Mouse (Mus musculus) layer of hippocampus, adult 18-20 months (tissue): Measurements from ENCODE around the gene Usp3. TPM values are rescaled to one million over a fixed set of nuclear protein-coding genes. Genes with fewer than 3 reads are reported as not detected.

ENCODE experiments used
- DNase-seq, 2 experiments: peaks; one replicate each; pipeline ENCODE4 v3.0.0; 2022; ENCODE audit warnings: low spot score in 2 of 2
- total RNA-seq, 2 experiments: library from RNA; stranded (reverse); gene quantifications; 2 replicates each; pipeline ENCODE4 v1.2.3; 2021

Usp3 gene
- total RNA-seq, 2 experiments from 2014 or later, result 38.7 to 42.0 TPM

GRCm38 (mm10) chr9:66575041-66575877, 17.7 kb downstream of the Usp3 start:
- DNase-seq, result no peak

GRCm38 (mm10) chr9:66571986-66572700, 20.8 kb downstream of the Usp3 start:
- DNase-seq, result no peak

GRCm38 (mm10) chr9:66562215-66562614, 30.7 kb downstream of the Usp3 start:
- DNase-seq, result no peak

DNA sequence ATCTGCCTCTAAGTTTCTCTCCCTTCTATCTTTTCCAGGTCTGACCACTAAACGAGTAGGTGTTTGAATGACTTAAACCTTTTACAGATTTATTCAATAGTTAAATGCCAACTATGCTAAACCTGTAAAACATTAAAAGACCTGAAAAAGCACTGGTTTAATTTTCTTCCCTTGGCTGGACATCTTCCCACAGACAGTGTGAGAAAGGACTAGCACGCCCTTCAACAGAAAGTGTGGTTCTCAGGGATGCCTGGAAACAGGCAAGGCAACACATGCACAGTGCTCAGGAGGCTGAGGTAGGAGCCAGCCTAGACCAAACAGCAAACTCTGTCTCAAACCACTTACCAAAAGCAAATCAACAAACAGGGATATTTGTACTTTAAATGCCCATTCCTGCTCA, 31.4 kb downstream of the Usp3 start:
- DNase-seq, result no peak

GRCm38 (mm10) chr9:66560728-66561127, 32.2 kb downstream of the Usp3 start:
- no peak for DNase-seq

DNA sequence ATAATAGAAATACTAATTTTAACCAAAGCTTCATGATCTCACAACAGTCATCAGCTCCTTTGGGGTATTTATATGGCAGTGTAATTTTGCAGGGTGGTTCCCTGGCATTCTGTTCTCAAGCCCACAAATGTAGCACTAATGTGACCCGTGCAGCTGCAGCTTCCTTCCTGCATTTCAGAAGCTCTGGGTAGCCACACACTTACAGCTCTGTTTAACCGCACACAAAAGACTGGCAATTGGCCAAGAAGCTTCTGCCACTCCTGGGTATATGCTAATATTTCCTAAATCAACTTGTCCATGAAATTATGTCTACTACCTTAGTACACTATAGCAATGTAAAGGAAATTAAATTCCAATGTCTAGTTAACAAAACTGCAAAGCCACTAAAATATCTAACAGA, 32.6 kb downstream of the Usp3 start:
- DNase-seq, result peak in 1 of 2 experiments; percentile 8

- DNase-seq, result no peak
Measured at GRCm38 (mm10) chr9:66558971-66559370, 34.0 kb downstream of the Usp3 start.

GRCm38 (mm10) chr9:66542785-66543184, 50.2 kb downstream of the Usp3 start:
- no peak for DNase-seq

GRCm38 (mm10) chr9:66521595-66521994, 71.3 kb downstream of the Usp3 start:
- DNase-seq, result no peak

DNA sequence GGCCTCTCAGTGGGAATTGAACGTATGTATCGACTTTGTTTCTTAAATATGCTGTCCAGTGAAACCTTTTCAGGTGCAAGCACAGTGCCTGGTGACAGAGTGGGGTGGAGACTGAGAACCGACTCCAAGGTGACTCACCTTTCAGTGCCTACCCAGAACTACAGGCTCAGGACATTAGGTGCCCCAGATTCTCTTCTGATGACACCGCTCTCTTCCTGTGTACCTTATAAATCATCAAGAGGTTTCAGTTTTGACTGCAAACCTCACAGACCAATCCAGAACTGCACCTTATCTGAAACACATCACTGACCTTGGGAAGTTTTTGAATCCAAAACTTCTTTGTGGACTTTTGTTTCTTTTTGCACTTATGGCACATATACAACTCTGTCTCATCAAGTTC, 72.6 kb downstream of the Usp3 start:
- no peak for DNase-seq

DNA sequence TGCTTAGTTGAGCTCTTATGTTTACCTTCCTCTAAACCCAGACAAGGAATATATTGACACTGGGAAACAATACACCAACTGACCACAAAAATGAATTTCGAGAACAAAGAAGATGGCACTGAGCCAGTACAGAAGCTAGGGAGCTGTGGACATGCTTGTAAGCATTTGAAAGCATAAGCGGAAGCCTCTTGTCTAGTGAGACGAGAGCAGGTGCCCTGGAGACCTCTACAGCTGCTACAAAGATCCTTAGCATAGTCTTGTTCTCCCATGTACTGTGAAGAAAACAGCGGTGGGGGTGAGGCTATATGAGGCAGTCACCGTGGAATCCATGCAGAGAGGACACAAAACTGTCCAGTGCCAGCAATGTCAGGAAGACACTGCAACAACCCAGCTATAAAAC, 74.0 kb downstream of the Usp3 start:
- DNase-seq, result no peak

- DNase-seq, result no peak
Measured at GRCm38 (mm10) chr9:66518251-66518650, 74.7 kb downstream of the Usp3 start.

- no peak for DNase-seq
Measured at GRCm38 (mm10) chr9:66517746-66518145, 75.2 kb downstream of the Usp3 start.

GRCm38 (mm10) chr9:66516296-66516940, 76.5 kb downstream of the Usp3 start:
- DNase-seq, result no peak

DNA sequence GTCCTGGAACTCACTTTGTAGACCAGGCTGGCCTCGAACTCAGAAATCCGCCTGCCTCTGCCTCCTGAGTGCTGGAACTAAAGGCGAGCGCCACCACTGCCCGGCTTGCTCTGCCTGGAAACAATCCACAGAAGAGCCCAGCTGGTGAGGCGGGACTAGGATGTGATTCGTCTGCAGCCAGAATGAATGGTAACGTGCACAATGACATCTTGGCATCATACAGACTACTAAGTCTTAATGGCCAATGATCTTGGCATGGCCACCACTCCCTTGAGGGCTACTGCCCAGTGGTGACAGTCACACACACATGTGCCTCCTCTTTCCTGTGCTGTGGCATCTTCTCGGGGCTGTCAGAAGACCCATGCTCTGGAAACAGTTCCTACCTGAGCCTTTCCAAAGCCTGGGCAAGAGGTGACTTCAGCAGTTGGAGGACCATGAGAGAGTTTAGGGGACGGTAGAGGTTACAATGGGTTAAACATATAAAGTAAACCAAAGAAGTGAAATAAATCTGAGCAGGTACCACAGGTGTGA, 77.2 kb downstream of the Usp3 start:
- DNase-seq, result no peak

DNA sequence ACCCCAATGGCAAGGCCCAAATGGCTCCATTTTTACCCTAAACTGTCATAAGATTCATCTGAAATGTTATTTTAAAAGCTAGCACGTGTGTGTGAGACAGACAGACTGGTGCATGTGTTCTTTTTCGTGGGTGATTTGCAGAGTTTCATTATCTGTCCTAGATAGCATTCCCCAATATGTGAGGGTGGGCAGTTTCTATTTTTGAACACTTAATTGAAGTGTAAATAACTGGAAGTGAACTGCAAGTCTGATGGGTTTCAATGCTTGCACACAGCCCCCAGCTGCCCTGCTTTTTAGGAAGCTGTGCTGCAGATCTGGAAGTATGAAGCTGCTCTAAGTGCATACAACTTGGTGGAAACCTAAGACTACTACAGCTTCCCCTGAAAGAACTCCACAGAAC, 77.8 kb downstream of the Usp3 start:
- DNase-seq, result peak in 1 of 2 experiments; percentile 47

- peak in 1 of 2 experiments; percentile 46 for DNase-seq
Measured at GRCm38 (mm10) chr9:66514256-66514770, 78.6 kb downstream of the Usp3 start, which contains the start of gene Fbxl22. TSS of gene Fbxl22 (minus strand) at chr9:66514593.

GRCm38 (mm10) chr9:66513661-66514255, 79.2 kb downstream of the Usp3 start:
- DNase-seq, result no peak

DNA sequence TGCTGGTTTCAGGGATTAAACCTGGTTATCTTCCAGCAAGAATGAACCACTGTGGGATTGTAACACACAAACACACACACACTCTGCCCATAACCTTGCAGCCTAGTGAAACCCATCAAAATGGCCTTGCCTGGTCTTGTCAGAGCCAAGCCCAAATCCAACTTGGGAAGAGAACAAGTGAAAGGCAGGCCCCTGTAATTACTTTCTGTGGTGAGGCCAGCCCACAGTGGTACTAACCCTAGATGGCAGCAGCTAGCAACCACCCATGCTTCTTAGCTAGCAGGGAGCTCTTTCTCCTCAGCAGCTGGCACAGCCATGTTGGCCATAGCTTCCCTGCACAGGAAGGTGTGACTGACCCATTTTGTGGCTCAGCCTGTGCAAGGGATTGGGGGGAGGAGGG, 79.8 kb downstream of the Usp3 start:
- no peak for DNase-seq

GRCm38 (mm10) chr9:66512351-66512671, 80.6 kb downstream of the Usp3 start:
- peak; percentile 83 to 88 for DNase-seq
